Mouse (Mus musculus) embryonic stem cell, embryonic (primary cell): ENCODE measurements around the gene Herpud1.

Source experiments
- CTCF ChIA-PET, 4 experiments: fragments of 300-600 bp in 2 of 4; fragments of 350-600 bp in 2 of 4; sonication (Branson Sonifier 250); formaldehyde crosslinking; loops; one replicate each; lab custom pipeline; 2022; ENCODE audit warnings: inconsistent platforms in 2 of 4; lab: Charles Lee
- POLR2A ChIA-PET, 4 experiments: fragments of 300-600 bp in 2 of 4; fragments of 350-600 bp in 2 of 4; sonication (Branson Sonifier 250); formaldehyde crosslinking; loops; one replicate each; lab custom pipeline; 2022; ENCODE audit warnings: antibody characterized with exemption in 4 of 4, inconsistent platforms in 1 of 4; lab: Charles Lee

Gene Herpud1

GRCm38 (mm10) chr8:94386214-94387026 is at the start of gene Herpud1:
Herpud1 (plus strand) TSS chr8:94386438.
- CTCF ChIA-PET = no interaction called here

GRCm38 (mm10) chr8:94337559-94337958 is 48.7 kb upstream of the Herpud1 start:
- CTCF ChIA-PET = interaction anchor here in 3 of 4 experiments (0.5 to 2.2 kb wide), 6 partner anchors 54 to 157 kb away, joined by 3 to 5 read pairs (median 4); no protein-coding TSS in a partner anchor
- POLR2A ChIA-PET = no interaction called here

More at GRCm38 (mm10) chr8:94386214-94387026, at the start of gene Herpud1:
- POLR2A ChIA-PET = interaction anchor here in 3 of 4 experiments (0.5 to 5.8 kb wide), 38 partner anchors 8 to 309 kb away, joined by 3 to 35 read pairs (median 4); partner anchors contain the start of genes Nup93 (in 1 of the 3) and Pllp (in 1 of the 3)

GRCm38 (mm10) chr8:94340796-94341195 is 45.4 kb upstream of the Herpud1 start:
- ChIA-PET CTCF (no interaction called here), POLR2A (no interaction called here)

GRCm38 (mm10) chr8:94342691-94343090 is 43.5 kb upstream of the Herpud1 start:
- ChIA-PET CTCF (interaction anchor here (0.5 to 2.9 kb wide), 70 partner anchors 9 to 1425 kb away, joined by 3 to 19 read pairs (median 4); no protein-coding TSS in a partner anchor), POLR2A (interaction anchor here in 3 of 4 experiments (0.7 to 1.6 kb wide), 9 partner anchors 13 to 247 kb away, joined by 3 to 7 read pairs (median 4); no protein-coding TSS in a partner anchor)

GRCm38 (mm10) chr8:94343290-94343689 is 42.9 kb upstream of the Herpud1 start:
- POLR2A ChIA-PET = interaction anchor here (0.6 to 1.6 kb wide), 10 partner anchors 13 to 323 kb away, joined by 3 to 7 read pairs (median 3); partner anchors contain the start of gene Arl2bp (in 1 of the 4)
- CTCF ChIA-PET = interaction anchor here (0.5 to 2.9 kb wide), 77 partner anchors 9 to 1426 kb away, joined by 3 to 19 read pairs (median 4); no protein-coding TSS in a partner anchor

GRCm38 (mm10) chr8:94343778-94344320 is 42.4 kb upstream of the Herpud1 start:
- ChIA-PET CTCF (interaction anchor here (0.5 to 2.9 kb wide), 54 partner anchors 9 to 918 kb away, joined by 3 to 19 read pairs (median 5); no protein-coding TSS in a partner anchor), POLR2A (interaction anchor here (0.5 to 1.6 kb wide), 7 partner anchors 14 to 322 kb away, joined by 3 to 5 read pairs (median 3); partner anchors contain the start of gene Arl2bp (in 1 of the 4))

GRCm38 (mm10) chr8:94345657-94346056 is 40.6 kb upstream of the Herpud1 start:
- CTCF ChIA-PET = interaction anchor here in 1 of 4 experiments (0.5 kb wide), 1 partner anchor 30 kb away, joined by 3 read pairs; no protein-coding TSS in a partner anchor

GRCm38 (mm10) chr8:94346264-94346663 is 40.0 kb upstream of the Herpud1 start:
- ChIA-PET CTCF (interaction anchor here in 1 of 4 experiments (0.6 kb wide), 2 partner anchors 403 to 674 kb away, joined by 3 to 4 read pairs; no protein-coding TSS in a partner anchor), POLR2A (interaction anchor here in 1 of 4 experiments (1.2 kb wide), 1 partner anchor 38 kb away, joined by 4 read pairs; no protein-coding TSS in a partner anchor)

More at GRCm38 (mm10) chr8:94345657-94346056, 40.6 kb upstream of the Herpud1 start:
- POLR2A ChIA-PET = no interaction called here

- ChIA-PET CTCF (interaction anchor here in 1 of 4 experiments (1.1 kb wide), 1 partner anchor 52 kb away, joined by 3 read pairs; no protein-coding TSS in a partner anchor), POLR2A (interaction anchor here in 2 of 4 experiments (0.6 to 0.7 kb wide), 2 partner anchors 45 to 120 kb away, joined by 4 read pairs; no protein-coding TSS in a partner anchor)
Measured at GRCm38 (mm10) chr8:94348425-94348824, 37.8 kb upstream of the Herpud1 start.

GRCm38 (mm10) chr8:94354069-94354531 is 32.1 kb upstream of the Herpud1 start:
- ChIA-PET POLR2A (no interaction called here), CTCF (interaction anchor here in 2 of 4 experiments (1.7 to 3.5 kb wide), 3 partner anchors 11 kb away, joined by 5 to 11 read pairs (median 9); no protein-coding TSS in a partner anchor)

GRCm38 (mm10) chr8:94354571-94354970 is 31.7 kb upstream of the Herpud1 start:
- ChIA-PET CTCF (interaction anchor here (0.6 to 3.5 kb wide), 4 partner anchors 11 to 20 kb away, joined by 4 to 11 read pairs (median 7); no protein-coding TSS in a partner anchor), POLR2A (interaction anchor here in 1 of 4 experiments (0.9 kb wide), 1 partner anchor 22 kb away, joined by 3 read pairs; no protein-coding TSS in a partner anchor)

GRCm38 (mm10) chr8:94357220-94357619 is 29.0 kb upstream of the Herpud1 start:
- CTCF ChIA-PET = interaction anchor here in 2 of 4 experiments (0.5 to 3.5 kb wide), 2 partner anchors 14 to 354 kb away, joined by 5 to 11 read pairs; no protein-coding TSS in a partner anchor
- POLR2A ChIA-PET = interaction anchor here in 2 of 4 experiments (1.3 to 2.0 kb wide), 3 partner anchors 28 to 30 kb away, joined by 3 to 5 read pairs (median 4); no protein-coding TSS in a partner anchor

- POLR2A ChIA-PET = interaction anchor here in 2 of 4 experiments (1.3 to 2.0 kb wide), 4 partner anchors 10 to 29 kb away, joined by 3 to 5 read pairs (median 4); no protein-coding TSS in a partner anchor
- CTCF ChIA-PET = interaction anchor here (0.6 to 1.7 kb wide), 4 partner anchors 15 to 464 kb away, joined by 3 to 8 read pairs (median 4); no protein-coding TSS in a partner anchor
Measured at GRCm38 (mm10) chr8:94358541-94358940, 27.7 kb upstream of the Herpud1 start.

- ChIA-PET CTCF (interaction anchor here in 2 of 4 experiments (1.0 to 2.1 kb wide), 5 partner anchors 19 to 130 kb away, joined by 3 to 9 read pairs (median 7); no protein-coding TSS in a partner anchor), POLR2A (interaction anchor here in 2 of 4 experiments (0.6 to 4.6 kb wide), 4 partner anchors 9 to 337 kb away, joined by 3 to 35 read pairs (median 9); partner anchors contain the start of gene Herpud1 (in 2 of the 2))
Measured at GRCm38 (mm10) chr8:94361774-94362431, 24.3 kb upstream of the Herpud1 start.

- POLR2A ChIA-PET = interaction anchor here in 2 of 4 experiments (0.6 to 4.6 kb wide), 11 partner anchors 10 to 337 kb away, joined by 3 to 35 read pairs (median 3); partner anchors contain the start of gene Herpud1 (in 2 of the 2)
- CTCF ChIA-PET = interaction anchor here (0.6 to 2.1 kb wide), 7 partner anchors 19 to 292 kb away, joined by 3 to 10 read pairs (median 7); no protein-coding TSS in a partner anchor
Measured at GRCm38 (mm10) chr8:94362607-94363239, 23.5 kb upstream of the Herpud1 start.

- POLR2A ChIA-PET = interaction anchor here in 2 of 4 experiments (0.6 to 4.6 kb wide), 11 partner anchors 8 to 90 kb away, joined by 3 to 35 read pairs (median 3); partner anchors contain the start of gene Herpud1 (in 2 of the 2)
- CTCF ChIA-PET = interaction anchor here in 3 of 4 experiments (1.0 to 2.1 kb wide), 6 partner anchors 20 to 129 kb away, joined by 3 to 9 read pairs (median 6); no protein-coding TSS in a partner anchor
Measured at GRCm38 (mm10) chr8:94363288-94363688, 22.9 kb upstream of the Herpud1 start.
